Mouse (Mus musculus) ES-CJ7 (cell line): ENCODE data around the gene Foxn3.

Experiments used
- DNase-seq: peaks from one replicate; pipeline ENCODE4 v3.0.0; 2011; ENCODE audit warnings: low read depth, low spot score

Foxn3 gene

DNA sequence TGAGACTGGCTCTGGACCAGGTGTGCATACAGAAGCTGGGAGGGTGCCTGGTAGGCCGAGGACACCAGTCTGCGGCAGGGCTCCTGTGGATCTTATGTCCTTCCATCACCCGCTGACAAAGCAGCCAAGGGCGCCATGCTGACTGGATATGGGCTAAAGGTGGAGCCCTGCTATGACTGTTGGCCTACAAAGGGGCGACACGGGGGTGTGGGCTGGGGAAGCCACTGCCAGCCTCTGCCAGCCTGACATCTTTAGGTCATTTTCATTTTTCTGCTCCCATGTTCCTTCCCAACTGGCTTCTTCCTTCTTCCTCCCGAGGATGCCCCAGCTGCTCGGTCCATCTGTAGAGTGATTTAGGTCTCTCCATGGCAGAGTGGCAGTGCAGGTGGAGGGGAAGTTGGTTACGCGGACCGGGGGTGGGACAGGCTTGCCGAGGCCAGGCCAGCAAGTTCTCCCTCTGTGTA lies 232.5 kb downstream of the Foxn3 start:
- no peak for DNase-seq

DNA sequence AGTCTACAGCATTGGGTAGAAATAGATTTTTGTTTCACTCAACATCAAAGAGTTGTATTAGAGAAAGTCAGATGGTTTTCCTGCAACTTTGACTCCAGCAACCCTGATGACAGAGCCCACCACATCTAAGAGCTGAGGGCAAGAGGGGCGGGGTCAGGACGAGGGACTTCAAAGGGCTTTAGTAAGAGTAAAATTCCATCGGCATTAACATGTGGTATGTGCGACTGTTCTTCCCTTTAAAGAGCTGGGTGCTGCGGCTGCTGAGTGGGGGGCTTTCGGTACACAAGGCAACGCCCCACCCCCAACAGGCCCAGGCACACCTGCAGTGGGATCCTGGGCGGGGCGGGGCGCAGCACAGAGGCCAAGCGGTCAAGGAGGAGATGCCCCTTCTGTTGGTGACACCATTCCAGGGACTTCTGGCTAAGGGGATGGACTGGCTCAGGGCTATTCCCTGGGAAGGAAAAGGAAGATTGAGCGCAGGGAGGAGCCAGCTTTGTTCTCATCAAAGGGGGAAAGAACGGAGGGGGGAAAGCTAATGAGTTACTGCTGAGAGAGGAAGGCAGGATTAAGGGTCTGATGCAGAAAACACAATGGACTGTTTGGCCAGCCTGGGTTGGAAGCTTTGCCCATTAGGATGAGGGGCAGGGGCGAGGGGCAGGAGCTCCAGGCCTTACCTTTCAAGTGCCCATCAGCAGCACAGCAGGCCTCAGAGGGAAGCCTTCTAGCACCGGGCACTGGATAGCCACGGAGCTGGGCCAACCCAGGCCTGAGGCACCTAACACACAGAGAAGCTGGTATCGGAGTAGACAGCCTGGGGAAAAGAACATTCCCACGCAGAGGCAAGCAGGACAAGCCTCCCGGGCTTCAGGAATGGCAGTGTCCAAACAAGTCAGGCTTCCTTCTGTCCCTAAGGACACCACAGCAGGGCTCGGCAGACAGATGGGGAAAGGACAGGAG lies 233.8 kb downstream of the Foxn3 start:
- peak; percentile 24 for DNase-seq

DNA sequence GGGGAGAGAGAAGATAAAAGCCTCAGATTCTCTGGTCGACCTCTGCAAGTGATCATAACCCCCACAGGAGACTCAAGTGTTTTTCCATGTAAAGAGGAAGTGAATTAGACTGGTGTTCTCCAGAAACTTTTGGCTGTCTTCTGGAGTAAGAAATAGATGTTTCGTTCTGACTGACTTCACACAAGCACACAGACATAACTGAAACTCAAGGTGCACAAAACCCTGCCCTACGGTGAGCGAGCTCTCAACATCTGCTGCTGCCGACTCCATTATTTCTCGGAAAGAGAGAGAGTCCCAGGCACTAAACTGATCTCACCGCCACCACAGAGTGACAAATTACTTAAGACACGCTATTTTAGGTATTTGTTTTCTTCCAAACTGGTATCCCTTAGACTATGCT lies 237.2 kb downstream of the Foxn3 start:
- no peak for DNase-seq

DNA sequence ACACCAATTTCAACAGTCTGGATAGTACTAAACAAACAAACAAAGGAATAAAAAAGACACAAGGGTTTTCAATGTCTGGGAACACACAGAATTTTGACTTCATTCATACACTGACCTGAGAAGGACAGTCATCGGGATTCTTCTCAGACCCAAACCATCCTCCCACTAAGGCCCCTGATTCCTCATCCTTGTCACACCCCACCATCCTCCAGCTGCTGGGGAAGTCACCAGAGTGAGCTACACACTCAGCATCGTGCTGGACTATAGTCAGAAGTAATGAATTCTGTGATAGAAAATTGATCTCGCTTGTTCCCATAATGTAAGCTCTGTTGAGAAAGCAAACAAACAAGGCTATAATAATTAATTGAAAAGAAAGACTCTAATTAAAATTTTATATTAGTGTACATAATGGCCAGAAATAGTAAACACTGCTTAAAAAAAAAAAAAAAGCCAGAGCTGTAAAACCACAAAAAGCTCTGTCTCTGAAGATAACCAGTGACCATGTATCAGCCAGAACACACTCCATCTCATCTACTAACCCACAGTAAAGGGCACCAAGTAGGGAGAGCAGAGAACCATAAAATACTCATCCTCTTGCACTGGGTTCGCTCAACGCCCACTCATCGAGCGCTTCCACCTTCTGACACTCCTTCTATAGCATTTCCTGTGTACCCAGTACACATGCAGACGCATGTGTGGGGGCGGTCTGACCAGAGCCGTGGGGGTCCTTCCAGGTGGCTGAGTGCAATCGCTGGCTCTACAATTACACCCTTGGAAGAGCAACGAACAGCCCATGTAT lies 241.6 kb downstream of the Foxn3 start:
- no peak for DNase-seq

DNA sequence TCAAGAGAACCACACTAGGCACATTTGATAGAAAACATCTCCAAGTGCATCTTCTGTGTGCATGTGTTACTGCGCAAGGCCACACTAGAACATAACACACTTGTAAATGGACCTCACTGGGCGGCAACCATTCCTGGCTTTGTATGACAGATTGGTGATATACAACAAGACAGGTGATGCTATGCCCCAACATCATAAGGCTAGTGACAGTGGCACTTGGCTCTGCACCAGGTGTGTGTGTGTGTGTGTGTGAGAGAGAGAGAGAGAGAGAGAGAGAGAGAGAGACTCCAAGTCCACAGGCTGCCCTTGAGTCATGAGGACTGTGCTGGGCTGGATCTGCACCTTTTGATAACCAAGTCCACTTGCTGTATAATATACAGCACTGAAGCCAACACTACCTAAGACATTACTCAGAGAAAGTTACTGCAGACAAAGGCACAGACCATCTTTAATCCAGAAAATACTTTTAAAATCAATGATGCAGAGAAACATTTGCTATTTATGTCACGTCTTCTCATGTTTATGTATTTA lies 242.4 kb downstream of the Foxn3 start:
- no peak for DNase-seq

DNA sequence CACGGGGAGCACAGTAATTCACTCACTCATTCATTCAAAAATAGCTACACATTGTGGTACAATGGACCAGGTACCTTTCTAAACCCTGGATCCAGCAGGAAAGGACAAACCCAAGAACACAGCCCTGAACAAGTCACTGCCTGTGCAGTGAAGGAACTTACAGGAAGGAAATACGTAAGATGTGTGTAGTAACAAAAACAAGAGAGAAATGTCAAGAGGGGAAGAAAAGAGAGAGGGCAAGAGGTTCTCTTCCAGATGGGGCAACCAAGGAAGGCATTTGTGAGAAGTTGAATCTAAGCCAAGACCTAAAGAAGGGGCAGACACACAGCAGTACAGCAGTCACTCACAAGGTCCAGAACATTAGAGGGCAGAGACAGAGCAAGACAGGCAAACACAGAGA lies 243.5 kb downstream of the Foxn3 start:
- no peak for DNase-seq

DNA sequence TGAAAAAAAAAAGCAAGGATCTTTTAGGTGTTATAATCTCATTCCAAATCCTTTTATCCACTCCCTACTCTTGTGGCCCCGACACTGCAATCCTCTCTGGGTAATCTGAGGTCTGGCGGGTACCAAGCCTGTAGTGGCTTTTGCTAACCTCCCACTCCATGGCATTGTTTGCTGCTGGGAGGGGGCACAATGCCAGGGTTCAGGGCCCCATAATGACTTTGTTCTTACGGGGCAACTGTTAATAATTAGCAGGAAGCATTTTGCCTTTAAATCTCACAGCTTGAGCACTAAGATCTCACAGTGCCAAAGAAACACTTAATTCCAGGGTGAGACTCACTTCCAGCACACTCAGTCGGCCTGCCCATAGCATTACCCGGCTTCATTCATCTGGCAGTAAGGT lies 244.2 kb downstream of the Foxn3 start:
- no peak for DNase-seq

DNA sequence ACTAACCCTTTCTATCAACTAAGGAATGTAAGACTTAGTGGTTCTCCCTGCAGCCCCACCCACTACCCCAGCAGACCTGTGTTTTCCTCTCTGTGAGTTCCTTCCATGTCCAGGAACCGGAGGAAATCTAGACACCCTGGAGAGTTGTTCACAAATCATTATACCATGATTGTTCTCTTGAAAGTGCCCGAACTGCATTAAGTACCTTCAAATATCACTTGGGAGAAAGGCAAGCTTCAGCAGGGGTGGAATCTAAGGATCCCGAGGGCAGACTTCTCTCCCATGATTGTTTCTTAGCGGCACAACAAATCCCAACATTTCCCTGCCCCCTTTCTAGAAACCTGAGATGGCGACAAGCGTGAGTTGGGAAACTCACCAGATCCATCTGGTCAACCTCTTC lies 247.5 kb downstream of the Foxn3 start:
- no peak for DNase-seq

DNA sequence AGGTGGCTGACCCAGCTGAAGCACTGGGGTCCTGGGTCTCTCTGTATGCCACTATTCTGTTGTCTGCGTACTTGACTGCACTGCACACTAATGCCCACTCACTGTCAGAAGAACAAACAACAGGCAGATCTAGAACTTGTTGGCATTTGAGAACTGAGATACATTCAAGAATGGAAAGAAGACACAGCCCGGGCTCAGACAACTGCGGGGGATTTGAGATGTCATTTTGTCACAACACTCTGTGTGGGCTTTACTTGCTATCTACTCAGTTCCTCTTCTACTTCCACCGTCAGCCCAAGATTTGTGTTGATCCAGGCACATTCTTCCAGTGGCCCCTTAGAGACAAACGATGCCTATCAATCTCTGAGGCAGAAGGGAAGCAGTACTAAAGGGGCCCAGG lies 248.6 kb downstream of the Foxn3 start:
- no peak for DNase-seq

DNA sequence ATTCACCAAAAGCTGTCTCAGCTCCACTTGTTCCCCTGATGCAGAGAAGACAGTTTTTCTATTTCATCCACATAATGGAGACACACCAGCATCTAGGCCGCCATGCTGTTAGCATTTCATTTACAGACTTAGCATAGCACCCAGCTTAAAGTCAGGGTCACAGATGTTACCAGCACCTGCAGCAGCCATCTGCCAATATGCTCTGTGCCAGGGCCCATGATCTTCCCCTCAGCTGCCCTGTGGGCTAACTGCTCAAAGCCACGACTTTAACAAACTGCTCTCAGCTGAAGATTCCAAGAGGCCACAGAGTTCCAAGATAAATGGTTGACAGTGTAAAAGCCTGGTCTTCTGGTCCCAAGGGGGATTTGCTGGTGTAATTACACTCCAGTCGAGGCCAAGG lies 252.1 kb downstream of the Foxn3 start:
- DNase-seq = no peak

DNA sequence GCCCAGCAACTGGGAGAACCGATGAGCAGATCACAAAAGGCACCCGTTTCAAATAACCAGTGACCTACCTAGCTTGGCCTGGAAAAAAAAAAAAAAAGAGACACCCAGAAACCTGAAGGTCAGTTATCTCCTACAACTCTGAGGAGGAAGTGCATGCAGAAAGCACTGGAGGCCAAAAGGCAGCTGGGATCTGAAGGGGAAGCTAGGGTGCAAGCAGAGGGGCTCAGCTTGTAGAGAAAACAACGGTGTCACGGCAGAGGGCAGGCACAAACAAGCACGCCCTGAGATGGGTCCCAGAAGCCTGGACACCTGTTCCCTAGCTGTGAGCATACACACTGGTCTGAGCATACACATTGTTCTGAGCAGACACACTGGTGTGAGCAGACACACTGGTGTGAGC lies 253.4 kb downstream of the Foxn3 start:
- DNase-seq = no peak

DNA sequence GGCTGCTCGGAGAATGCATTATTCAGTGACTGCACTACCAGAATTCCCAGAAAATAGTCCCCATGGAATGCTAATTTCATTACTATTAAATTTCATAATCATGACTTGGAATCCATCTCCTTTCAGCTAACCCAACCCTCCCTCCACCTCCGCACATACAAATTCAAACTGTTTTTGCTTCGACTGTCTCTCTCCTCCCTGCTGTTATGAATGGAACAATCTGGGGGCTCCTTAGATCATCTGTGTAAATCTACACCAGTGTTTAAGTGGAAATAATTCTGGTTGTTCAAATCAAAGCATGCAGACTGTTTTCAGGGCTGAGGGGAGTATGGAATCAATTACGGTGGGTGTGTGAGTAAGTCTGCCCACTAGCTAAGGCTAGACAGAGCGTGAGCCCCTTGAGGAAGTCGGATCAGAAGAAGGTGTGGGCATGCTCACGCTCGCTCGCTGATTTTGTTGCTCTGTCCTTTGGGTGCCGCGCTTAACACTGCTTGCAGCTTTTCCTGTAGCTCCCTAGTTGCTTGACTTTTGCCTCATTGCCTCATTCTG lies 254.8 kb downstream of the Foxn3 start:
- DNase-seq = no peak

DNA sequence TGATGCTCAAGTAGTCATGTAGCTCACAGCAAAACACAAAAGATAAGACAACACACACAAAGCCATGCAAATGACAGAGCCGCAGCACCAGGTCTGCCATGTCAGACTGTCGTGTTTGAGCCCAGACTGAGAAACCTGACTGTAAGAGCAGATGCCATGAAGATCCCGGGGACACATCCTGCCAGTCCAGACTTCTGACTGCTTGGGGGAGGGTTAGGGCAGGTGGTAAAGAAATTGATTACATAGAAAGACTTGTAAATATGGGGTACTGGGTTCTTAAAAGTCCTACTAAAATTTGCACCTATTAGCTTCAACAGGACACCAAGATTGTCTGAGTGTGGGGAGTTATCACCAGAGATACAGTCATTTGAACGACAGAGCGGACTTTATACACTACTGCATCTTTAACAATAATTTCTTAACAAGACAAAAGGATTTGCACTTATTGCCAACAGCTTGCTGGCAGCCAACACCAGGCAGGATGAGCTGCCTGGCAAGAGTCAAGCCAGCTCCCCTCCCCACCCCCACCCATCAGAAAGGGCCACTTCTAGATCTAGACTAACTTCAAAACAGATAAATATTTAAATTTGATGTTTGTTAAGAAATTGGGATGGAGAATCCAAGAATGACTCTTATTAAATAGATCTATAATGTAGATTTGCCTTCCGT lies 256.7 kb downstream of the Foxn3 start:
- DNase-seq = no peak

DNA sequence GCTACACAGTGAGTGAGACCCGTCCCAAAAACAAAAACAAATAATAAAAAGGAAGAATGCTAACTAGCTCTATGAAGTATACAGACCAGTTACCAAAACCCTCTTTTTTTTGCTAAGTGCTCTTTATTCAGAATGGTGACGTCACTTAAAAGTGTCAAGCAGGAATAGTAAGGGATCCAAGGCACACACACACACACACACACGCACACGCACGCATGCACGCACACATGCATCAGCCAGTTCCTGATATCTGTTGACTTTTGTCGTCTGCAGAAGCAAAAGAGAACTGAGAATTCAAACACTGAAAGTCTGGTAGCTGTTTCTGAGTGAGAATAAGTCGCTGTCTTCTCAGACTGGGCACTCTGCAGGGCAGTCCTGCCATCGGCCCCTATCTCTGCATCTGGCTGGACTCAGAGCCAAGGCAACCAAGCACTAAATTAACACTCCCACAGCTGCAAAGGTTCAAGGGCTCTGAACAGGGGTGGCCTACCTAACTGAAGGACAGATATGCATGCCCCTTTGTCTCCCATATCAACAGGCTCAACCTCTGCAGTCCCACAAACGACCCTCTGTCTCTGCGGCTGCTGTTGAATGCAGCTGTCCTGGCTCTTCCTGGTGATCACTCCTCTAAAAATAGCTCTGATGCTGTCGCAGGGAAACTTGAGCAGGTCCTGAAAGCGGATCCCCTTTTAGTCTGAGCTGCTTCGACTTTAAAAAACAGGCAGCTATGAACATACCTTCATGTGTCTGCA lies 257.4 kb downstream of the Foxn3 start:
- DNase-seq = no peak

DNA sequence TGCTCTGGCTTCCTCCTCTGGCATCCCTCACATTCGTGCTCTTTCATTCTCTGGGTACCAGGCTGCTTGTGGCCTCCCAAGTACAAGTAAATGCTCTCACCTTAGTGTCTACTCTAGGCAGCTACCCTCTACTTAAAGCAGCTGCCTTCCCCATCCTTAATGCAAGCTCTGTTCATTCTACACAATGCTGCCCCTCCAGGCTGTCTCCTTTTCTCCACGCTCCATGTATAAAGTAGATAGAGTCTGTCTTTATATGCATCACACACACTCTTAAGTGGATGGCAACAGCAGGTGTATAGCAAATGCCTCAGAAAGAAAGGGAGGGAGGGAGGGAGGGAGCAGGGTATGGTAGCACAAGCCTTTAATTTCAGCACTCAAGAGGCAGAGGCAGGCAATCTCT lies 258.1 kb downstream of the Foxn3 start:
- no peak for DNase-seq

DNA sequence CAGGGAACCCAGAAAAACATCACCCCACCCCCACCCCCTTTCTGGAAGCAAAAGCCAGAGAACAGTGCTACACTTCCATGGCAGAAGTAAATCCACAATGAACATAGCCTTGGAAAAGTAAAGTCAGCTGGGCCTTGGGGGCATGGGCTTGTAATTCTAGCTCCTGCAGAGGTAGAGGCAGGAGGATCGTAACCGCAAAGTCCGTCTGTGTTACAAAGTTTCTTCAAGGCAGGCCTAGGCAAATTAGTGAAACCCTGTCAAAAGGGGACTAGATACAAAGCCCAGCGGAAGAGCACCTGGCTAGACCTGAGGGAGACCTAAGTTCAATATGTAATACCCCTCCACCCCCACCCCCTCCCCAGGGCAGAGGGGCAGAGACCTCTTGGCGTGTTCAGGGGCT lies 259.3 kb downstream of the Foxn3 start:
- DNase-seq = no peak

DNA sequence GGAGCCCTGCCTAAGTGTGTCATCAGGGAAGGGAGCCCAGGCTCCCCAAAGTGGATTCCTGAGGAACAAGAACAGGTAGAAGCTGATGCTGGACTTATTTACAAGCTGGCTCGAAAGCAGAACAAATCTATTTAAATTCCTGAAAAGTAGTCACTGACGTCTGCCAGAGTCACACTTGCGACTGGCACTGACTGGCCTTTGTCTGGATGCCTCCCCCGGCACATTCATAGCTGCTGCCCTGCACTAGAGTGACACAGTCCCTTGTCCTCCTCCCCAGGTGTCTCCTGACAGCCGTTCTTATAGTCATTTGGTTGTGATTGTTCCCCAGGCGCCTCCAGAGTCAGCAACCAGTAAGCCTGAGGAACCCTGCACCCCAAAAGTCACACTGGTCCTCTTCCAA lies 259.8 kb downstream of the Foxn3 start:
- no peak for DNase-seq

DNA sequence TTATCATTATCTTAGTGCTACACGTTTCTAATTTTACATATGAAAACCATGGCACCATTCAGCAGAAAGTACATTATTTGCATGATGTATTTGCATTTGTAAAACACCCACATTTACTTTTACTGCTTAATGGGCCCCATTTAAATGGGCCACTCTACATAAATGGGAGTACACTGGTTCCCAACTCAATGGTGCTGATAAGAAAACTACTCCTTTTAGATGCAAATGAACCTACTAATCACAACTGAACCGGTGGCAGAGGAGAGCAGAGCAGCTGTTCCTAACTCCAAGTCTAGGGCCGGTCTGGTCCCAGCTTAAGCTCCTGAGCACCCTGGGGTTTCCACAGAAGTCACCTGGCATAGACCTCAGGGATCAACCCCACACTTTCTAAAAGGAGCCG lies 263.5 kb downstream of the Foxn3 start:
- peak; percentile 88 for DNase-seq

DNA sequence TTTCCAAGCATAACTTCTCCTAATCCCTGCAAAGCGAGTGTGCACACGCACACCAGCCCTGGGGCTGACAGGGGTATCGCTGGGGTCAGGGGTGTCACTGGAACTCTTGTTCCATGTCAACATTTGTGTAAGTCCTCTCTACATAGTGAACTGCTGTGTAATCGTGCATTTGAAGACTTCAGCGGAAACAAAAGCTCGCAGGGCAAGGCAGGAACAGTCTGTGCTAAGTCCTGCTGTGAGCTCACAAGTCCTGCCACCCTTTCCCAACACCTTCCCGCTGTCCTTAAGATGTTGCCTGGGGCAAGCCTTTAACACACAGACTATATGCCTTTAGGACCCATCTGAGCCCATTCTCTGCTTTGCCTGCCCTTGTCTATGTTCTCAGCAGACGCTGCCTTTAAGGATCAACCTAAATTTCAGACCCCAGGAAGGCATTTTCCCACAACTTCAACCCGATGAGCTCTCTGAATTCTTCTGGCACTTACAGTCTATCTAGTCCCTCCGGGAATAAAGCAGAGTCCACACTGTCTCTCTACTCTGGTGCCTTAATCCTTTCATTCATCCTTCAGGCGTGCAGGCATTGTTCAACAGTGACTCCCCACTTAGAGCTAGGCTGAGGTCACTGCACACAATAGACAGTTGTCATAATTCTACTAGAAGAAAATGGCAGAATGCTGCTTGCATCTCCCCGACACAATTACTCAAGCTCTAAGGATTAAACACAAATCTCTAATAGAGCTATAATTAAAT lies 264.4 kb downstream of the Foxn3 start:
- peak; percentile 47 for DNase-seq

DNA sequence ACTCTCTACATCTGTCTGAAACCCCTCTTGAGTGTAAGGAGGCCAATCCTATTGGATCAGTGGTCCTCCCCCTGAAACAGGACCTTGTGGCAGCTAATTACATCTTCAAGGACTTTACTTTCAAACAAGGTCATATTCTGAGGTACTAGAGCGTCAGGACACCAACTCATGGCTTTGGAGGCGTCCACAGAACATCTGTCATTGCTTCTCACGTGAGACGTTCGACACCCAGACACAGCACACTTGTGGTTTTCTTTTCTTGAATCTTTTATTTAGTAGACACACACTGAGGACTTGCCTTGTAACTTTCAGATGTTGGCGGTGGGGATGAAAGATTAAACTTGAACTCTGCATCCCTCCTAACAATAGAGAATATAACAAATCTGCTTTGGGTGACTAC lies 265.1 kb downstream of the Foxn3 start:
- no peak for DNase-seq
